Mouse (Mus musculus) kidney, embryonic 14.5 days (tissue): ENCODE measurements around the gene Barx2. TPM values are rescaled to one million over a fixed set of nuclear protein-coding genes. Genes with fewer than 3 reads are reported as not detected.

ENCODE experiments used
- ATAC-seq: fragments of 200-750 bp; cut with Nextera tagmentation; 2 replicates; pipeline ENCODE4 v1.8.0; 2017; ENCODE audit warnings: moderate number of reproducible peaks, mild to moderate bottlenecking, moderate TSS enrichment, moderate library complexity; ENCODE audit not compliant: low FRiP score, low TSS enrichment
- H3K27ac ChIP-seq: fragments of 300-500 bp; sonication (generic); 2 replicates; pipeline ENCODE4 v1.5.1; 2014; ENCODE audit warnings: low read depth, mild to moderate bottlenecking, low read length, moderate library complexity, mixed read lengths
- H3K27me3 ChIP-seq: fragments of 300-500 bp; sonication (generic); 2 replicates; pipeline ENCODE4 v1.6.1; 2014; ENCODE audit warnings: mild to moderate bottlenecking, low read length; ENCODE audit not compliant: control insufficient read depth, insufficient read depth
- H3K36me3 ChIP-seq: fragments of 300-500 bp; sonication (generic); 2 replicates; pipeline ENCODE4 v1.6.1; 2014; ENCODE audit warnings: low read length, mixed read lengths; ENCODE audit not compliant: control insufficient read depth, insufficient read depth
- H3K4me1 ChIP-seq: fragments of 300-500 bp; sonication (generic); 2 replicates; pipeline ENCODE4 v1.6.1; 2014; ENCODE audit warnings: low read length, mixed read lengths; ENCODE audit not compliant: control insufficient read depth, insufficient read depth
- H3K4me2 ChIP-seq: fragments of 300-500 bp; sonication (generic); replicated peaks from 2 replicates; pipeline ENCODE4 v1.6.1; 2014; ENCODE audit warnings: low read depth, mild to moderate bottlenecking, low read length
- H3K4me3 ChIP-seq: fragments of 300-500 bp; sonication (generic); 2 replicates; pipeline ENCODE4 v1.5.1; 2014; ENCODE audit warnings: mild to moderate bottlenecking, low read length
- H3K9ac ChIP-seq: fragments of 300-500 bp; sonication (generic); 2 replicates; pipeline ENCODE4 v1.6.1; 2014; ENCODE audit warnings: low read depth, mild to moderate bottlenecking, low read length, moderate library complexity
- H3K9me3 ChIP-seq: fragments of 300-500 bp; sonication (generic); 2 replicates; pipeline ENCODE4 v1.6.1; 2016; ENCODE audit warnings: low read length; ENCODE audit not compliant: control insufficient read depth
- WGBS: fragments of 180-500 bp; shearing (Covaris S2); extraction: QIAGEN DNeasy Blood & Tissue Kit; methylation state at CpG from one replicate; pipeline ENCODE4 v1.1.7; 2014; 5-methylcytosine and 5-hydroxymethylcytosine counted together
- polyA plus RNA-seq: library from polyadenylated mRNA; unstranded; fragments of >200 nt; fragmentation: Nextera tagmentation; extraction: Ambion mirVana; gene quantifications from 2 replicates; pipeline ENCODE4 v1.2.1, GENCODE M21; 2014

Gene Barx2
- polyA plus RNA-seq, 1 experiment from 2014 or later = not detected

DNA sequence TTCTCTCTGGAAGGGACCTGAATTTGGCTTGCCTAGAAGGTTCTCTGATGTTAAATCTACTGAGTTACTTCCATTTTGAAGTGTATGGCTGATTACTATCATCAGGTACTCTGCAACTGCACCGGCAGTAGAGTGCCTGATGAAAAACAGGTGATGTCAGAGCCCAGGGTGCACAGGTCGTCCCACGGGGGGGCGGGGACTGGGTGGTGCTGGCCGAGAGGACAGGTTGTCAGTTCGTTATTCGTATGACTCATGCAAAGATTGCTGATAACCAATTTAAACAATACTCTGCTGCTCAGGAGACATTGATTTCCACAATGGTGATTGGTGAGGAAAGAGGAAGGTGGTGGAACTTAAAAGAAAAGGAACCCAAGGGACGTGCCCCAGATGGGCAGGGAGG is 61.6 kb downstream of the Barx2 start:
- no peak overlapping the region for H3K27ac ChIP-seq
- no peak for ATAC-seq
- 76% methylated on average over 8 of the region's 8 CpGs for WGBS
- no peak overlapping the region for H3K4me3 ChIP-seq
- no peak overlapping the region for H3K4me2 ChIP-seq
- H3K9me3 ChIP-seq = no peaks in the 10 kb centered on the region
- no peak overlapping the region for H3K9ac ChIP-seq
- H3K36me3 ChIP-seq = no peaks in the 10 kb centered on the region
- peaks cover 4% of the 10 kb centered on the region; the same call in 1 of the 2 replicates for H3K4me1 ChIP-seq
- H3K27me3 ChIP-seq = no peaks in the 10 kb centered on the region

DNA sequence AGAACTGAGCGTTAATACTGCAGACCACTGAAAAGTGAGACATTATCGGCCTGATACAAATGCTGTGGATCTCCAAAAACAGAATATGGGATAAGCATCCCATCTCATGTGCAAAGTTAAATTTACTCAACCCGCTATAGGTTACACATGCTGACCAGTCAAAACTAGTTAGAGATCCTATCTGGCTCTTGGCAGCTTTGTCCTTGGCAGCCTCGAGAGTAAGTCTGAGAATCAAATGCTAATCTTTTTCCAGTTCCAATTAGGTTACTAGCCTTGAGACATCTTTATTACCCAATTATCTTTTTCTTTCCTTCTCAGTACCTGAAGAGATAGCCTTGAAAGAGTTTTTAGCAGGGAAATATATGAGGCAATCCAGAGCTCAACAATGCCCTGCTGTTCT is 62.6 kb downstream of the Barx2 start:
- WGBS = 86% methylated on average over 4 of the region's 4 CpGs
- no peaks in the 10 kb centered on the region for H3K27me3 ChIP-seq

DNA sequence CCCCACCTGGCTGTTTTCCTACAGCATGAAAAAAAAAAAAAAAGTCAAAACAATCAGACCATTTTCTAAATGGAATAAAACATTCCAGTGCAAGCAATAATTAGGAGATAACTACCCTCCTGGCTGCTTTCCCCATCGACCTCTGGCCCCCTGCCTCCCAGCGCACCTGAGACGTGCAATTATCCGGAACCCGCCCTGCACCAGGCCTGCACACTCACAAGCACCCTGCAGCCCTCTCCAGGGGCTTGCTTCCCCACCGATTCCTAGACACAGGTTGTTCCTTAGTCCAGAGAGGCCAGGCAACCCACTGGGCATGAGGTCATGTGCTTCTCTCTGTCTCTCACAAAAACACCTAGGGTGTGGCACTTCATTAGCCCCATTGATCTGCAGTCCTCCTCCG is 63.9 kb downstream of the Barx2 start:
- no peaks in the 10 kb centered on the region for H3K9me3 ChIP-seq
- H3K4me3 ChIP-seq = no peak overlapping the region
- WGBS = 69% methylated on average over 7 of the region's 7 CpGs
- H3K4me2 ChIP-seq = no peak overlapping the region
- ATAC-seq = no peak
- H3K4me1 ChIP-seq = no peaks in the 10 kb centered on the region
- H3K9ac ChIP-seq = no peak overlapping the region
- no peaks in the 10 kb centered on the region for H3K27me3 ChIP-seq
- no peak overlapping the region for H3K27ac ChIP-seq
- no peaks in the 10 kb centered on the region for H3K36me3 ChIP-seq

More for the DNA sequence above, 62.6 kb downstream of the Barx2 start:
- peaks cover 2% of the 10 kb centered on the region; the same call in 1 of the 2 replicates for H3K4me1 ChIP-seq
- H3K36me3 ChIP-seq = no peaks in the 10 kb centered on the region
- no peak overlapping the region for H3K4me3 ChIP-seq
- ATAC-seq = no peak
- H3K9me3 ChIP-seq = no peaks in the 10 kb centered on the region
- H3K9ac ChIP-seq = no peak overlapping the region
- no peak overlapping the region for H3K27ac ChIP-seq
- H3K4me2 ChIP-seq = no peak overlapping the region

DNA sequence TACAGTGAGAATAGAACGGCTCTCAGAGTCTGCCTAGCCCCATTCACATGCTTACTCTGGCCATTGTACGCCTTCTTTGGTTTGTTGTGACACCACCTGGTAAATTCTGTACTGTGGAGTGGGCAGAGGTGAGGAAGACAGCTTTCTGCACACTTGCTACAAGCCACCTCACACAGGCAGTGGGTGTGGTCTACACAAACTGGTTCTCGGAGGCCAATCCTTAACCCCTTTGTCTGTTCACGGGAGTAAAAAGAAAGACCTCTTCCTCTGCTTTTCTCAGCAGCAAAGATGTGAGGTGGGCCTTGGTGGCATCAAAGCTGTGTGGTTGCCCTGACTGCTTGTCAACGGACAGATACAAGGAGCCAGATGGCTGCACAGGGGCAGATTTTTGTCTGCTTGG is 68.6 kb downstream of the Barx2 start:
- WGBS = 75% methylated on average over 5 of the region's 5 CpGs
- ATAC-seq = no peak
- no peak overlapping the region for H3K4me2 ChIP-seq

DNA sequence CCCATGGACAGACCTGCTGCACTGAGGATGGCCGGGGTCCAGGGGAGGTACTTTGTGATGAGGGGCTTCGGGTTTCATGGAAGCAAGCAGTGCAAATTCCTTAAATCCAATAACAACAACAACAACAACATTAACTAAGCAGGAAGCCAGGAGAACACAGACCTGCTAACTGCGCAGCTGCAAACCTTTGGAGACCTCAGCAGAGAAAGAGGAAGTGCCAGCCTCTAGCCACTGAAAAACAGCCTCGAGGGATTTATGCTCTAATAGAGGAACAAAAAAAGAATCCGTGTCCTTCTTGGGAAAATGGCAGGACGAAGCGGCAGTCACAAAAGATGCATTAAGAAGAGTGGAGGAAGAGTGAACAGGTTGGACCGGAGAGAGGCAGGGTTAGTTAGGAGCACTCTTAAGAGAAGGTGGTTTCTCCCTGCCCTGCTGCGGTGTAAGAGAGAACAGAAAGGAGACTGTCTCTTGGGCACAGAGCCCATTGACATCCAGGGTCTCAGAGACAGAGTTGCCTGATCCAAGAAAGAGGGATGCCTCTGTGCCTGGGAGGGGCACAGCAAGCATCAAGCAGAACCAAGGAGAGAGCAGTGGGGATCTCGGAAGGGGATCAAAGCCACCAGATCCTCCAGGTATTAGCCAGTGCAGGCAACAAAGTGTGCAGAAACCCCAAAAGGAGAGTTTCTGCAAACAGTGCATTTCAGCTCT is 72.0 kb downstream of the Barx2 start:
- H3K27ac ChIP-seq = no peak overlapping the region
- no peak for ATAC-seq
- WGBS = 61% methylated on average over 10 of the region's 10 CpGs

More for the DNA sequence above, 68.6 kb downstream of the Barx2 start:
- H3K4me3 ChIP-seq = no peak overlapping the region
- H3K27ac ChIP-seq = no peak overlapping the region
- H3K36me3 ChIP-seq = no peaks in the 10 kb centered on the region
- H3K27me3 ChIP-seq = no peaks in the 10 kb centered on the region
- H3K9ac ChIP-seq = no peak overlapping the region
- peaks cover 2% of the 10 kb centered on the region; the same call in 1 of the 2 replicates for H3K4me1 ChIP-seq
- no peaks in the 10 kb centered on the region for H3K9me3 ChIP-seq

DNA sequence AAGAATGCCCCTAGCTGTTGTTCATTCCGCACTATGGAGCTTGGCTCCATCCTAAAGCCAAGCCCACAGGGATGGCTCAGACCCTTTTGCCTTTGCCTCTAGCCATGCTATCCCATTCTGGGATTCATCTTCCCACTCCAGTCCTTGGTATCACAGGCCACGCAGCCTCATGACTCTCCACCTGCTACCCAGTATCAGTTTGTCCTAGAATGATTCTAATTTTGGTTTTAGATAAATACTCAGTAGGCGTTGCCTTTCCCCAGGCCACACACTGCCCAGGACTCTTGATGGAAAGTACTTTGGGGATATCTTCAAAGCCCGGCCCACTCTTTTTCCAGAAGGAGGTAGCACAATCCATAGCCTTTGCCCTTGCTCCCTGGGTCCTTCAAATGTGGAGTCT is 72.7 kb downstream of the Barx2 start:
- no peak for ATAC-seq

More for the DNA sequence above, 72.0 kb downstream of the Barx2 start:
- Histone ChIP-seq H3K4me1 (peaks cover 11% of the 10 kb centered on the region; the same call in 1 of the 2 replicates), H3K36me3 (no peaks in the 10 kb centered on the region), H3K4me3 (no peak overlapping the region), H3K4me2 (no peak overlapping the region), H3K9ac (no peak overlapping the region), H3K27me3 (no peaks in the 10 kb centered on the region; the same call in 1 of the 2 replicates), H3K9me3 (no peaks in the 10 kb centered on the region)

DNA sequence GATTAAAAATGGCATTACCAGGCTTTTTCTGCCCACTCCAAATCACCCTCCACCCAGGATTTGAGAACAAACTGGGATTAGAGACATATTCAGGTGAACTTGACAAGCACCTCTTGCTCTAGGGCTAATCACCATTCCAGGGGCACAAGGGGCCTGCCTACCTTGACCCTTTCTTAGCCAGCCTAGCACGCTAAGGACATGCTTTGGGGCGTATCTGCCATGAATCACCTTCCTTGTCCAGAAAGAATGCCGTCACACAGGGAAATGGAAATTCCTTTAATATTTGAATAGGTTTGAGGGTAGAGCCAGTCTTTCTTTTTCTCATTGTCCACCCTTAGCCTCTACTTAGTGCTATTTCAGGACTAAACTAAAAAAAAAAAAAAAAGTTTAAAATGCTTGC is 73.2 kb downstream of the Barx2 start:
- Histone ChIP-seq H3K9me3 (no peaks in the 10 kb centered on the region), H3K9ac (no peak overlapping the region), H3K27ac (no peak overlapping the region), H3K4me1 (peaks cover 11% of the 10 kb centered on the region; the same call in 1 of the 2 replicates), H3K4me2 (no peak overlapping the region), H3K27me3 (no peaks in the 10 kb centered on the region; the same call in 1 of the 2 replicates), H3K36me3 (no peaks in the 10 kb centered on the region), H3K4me3 (no peak overlapping the region)
- 55% methylated on average over 3 of the region's 3 CpGs for WGBS
- no peak for ATAC-seq

More for the DNA sequence above, 72.7 kb downstream of the Barx2 start:
- H3K27ac ChIP-seq = no peak overlapping the region
- H3K4me1 ChIP-seq = peaks cover 11% of the 10 kb centered on the region; the same call in 1 of the 2 replicates
- no peak overlapping the region for H3K4me3 ChIP-seq
- H3K36me3 ChIP-seq = no peaks in the 10 kb centered on the region
- no peaks in the 10 kb centered on the region for H3K9me3 ChIP-seq
- 85% methylated on average over 4 of the region's 4 CpGs for WGBS
- no peak overlapping the region for H3K4me2 ChIP-seq
- H3K9ac ChIP-seq = no peak overlapping the region
- H3K27me3 ChIP-seq = no peaks in the 10 kb centered on the region; the same call in 1 of the 2 replicates

DNA sequence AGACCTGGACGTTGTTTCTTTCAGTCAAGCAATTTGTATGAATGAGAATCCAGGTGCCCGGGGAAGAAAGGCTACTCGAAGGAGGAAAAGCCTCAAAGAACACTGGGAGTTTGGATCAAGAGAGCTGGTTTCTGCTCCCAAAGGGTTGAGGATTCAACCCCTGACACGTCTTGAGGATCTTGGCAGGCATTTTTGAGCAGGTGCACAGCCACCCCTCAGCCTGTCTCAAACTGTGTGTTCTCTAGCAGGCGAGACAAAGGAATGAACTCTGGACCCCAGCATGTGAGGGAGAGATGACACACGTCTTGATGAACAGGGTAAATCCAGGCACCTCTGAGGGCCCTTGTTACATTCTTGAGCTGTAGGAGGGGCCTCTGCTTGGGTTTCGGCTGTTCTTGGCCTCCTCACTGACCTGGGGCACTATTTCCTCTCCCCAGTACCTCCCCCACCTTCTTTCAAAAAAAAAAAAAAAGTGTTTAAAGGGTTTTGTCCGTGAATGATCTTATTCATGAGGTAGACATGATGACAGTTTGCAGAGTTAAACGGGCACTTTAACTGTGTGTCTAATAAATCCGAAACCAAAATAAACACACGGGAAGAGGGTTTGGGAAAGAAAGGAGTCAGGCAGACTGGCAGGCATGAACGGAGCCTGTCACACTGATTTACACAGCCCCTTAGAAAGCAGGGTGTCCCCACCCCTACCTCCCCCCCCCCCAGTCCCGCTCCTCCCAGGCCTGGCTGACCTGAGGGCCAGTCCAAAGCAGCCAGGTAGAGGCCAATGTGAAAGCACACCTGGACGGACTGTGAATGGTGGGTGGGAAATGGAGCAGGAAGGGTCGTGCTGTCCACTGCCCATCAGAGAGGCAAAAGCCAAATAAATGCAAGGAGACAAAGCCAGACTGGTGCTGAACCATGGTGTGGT is 73.9 kb downstream of the Barx2 start:
- H3K4me1 ChIP-seq = peaks cover 11% of the 10 kb centered on the region; the same call in 1 of the 2 replicates
- H3K4me2 ChIP-seq = no peak overlapping the region; the same call in 1 of the 2 replicates
- H3K9me3 ChIP-seq = no peaks in the 10 kb centered on the region
- no peaks in the 10 kb centered on the region for H3K36me3 ChIP-seq
- H3K4me3 ChIP-seq = no peak overlapping the region
- ATAC-seq = peak; percentile 75
- no peak overlapping the region for H3K9ac ChIP-seq
- WGBS = 24% methylated on average over 15 of the region's 15 CpGs
- no peaks in the 10 kb centered on the region; the same call in 1 of the 2 replicates for H3K27me3 ChIP-seq
- no peak overlapping the region for H3K27ac ChIP-seq
